Mouse (Mus musculus) frontal cortex, postnatal 25 days (tissue): ENCODE measurements around the gene Tnks2.
"Not testable (repeated sequence)": the region's sequence is repeated elsewhere in the genome, so short reads cannot be mapped to it uniquely, and the experiment has no call there.

Experiments used
- DNase-seq, 2 experiments: peaks; one replicate each; pipeline ENCODE4 v3.0.0; 2022; ENCODE audit warnings: low spot score in 2 of 2

Gene Tnks2

DNA sequence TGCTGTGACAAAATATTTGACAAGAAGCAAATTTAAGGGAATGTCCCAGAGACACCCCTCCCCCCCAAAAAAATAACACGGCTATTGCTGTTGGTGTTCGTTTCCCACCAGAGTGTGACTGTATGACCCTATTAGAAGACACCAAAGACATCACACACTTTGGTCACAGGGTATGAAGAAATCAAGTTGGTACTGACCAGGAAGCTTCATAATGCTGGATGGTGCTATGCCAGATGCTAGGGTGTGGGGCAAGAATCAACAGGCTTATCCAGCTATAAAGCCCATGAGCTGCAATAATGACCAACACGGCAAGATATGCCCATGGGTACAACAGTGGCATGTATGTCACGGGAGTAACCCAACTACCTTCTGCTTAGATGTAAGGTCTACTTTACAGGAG lies 11.3 kb upstream of the Tnks2 start:
- no peak for DNase-seq

GRCm38 (mm10) chr19:36827650-36828049 lies 6.4 kb upstream of the Tnks2 start:
- no peak for DNase-seq

GRCm38 (mm10) chr19:36828322-36828721 lies 5.7 kb upstream of the Tnks2 start:
- no peak for DNase-seq

DNA sequence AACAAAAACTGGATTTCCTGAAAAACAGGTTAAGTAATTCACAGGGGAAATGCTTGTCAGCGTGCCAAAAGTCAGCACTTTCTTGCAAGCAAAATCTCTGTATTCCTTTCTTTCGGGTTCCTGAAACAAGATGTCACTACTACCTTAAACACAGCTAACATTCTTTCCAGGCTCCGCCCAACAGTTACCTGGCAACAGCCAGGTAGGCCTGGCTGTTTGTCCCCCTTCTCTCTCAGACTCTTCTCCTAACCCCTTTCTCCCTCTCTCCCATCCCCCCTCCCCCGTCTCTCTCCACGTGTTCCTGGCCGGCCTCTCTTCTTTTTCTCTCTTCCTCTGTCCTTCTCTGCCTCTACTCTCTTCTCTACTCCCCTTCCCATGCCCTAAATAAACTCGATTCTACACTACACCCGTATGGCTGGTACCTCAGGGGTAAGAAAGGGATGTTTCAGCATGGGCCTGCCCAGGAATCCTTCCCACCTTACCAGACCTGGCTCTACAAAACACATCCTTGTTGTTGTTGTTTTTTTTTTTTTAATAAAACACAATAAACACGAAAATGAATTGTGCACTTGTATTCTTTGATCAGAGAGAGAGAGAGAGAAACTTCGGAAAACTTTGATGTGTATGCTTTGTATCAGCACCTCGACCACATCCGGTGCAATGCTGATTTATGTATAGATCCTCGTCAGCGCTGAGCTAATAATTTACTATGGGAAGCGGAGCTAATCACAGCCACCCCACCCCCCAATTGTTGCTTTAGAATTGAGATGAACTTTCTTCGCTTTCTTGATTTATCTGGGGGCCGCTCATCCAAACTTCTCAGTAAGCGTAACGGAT lies 863 bp upstream of the Tnks2 start:
- no peak for DNase-seq

- peak in 1 of 2 experiments; percentile 17 for DNase-seq
These were observed 750 bp downstream of the Tnks2 start for GRCm38 (mm10) chr19:36834532-36835431.

- no peak for DNase-seq
These were observed 2.0 kb downstream of the Tnks2 start for GRCm38 (mm10) chr19:36836035-36836434.

- no peak for DNase-seq
These were observed 6.3 kb downstream of the Tnks2 start for GRCm38 (mm10) chr19:36840301-36840700.

- DNase-seq = no peak
These were observed 9.8 kb downstream of the Tnks2 start for GRCm38 (mm10) chr19:36843866-36844265.

GRCm38 (mm10) chr19:36845924-36846323 lies 11.9 kb downstream of the Tnks2 start:
- DNase-seq = no peak

DNA sequence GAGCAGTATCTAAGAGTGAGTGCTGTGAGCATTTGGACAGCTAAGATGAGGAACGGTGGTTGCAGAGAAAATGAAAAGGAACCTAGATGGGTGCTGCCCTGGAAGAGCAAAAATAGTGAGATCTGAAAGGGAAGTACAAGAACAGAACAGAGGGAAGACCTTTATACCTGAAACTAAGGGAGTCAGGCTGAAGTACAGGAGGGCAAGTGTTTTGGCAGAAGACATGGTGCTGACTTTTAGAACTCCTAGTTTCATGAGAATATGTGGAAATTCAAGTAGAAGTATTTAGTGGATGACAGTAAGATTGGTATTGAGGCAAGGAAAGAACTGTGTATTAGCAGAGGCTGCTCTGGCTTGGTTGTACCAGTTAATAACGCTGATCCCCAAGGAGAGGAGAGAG lies 19.8 kb downstream of the Tnks2 start:
- DNase-seq = no peak

GRCm38 (mm10) chr19:36857851-36858250 lies 23.8 kb downstream of the Tnks2 start:
- DNase-seq = no peak

DNA sequence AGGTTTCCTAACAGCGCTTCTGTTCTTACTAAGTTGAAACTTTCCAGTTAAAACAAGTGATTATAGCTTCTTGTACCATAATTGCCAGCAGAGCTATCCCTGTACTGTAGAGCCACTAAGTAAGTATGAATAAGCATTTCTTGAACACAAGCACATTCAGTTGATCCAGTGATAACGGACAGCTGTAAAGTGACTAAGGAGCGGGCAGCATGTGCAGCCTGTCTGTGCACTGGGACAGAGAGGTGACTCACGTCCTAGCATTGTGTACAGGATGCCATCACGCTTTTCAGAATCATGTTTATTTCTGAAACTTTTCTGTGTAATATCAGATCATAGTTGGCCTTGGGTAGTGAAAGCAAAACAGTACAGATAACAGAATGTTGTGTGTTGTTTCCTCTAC lies 26.4 kb downstream of the Tnks2 start:
- DNase-seq = no peak

DNA sequence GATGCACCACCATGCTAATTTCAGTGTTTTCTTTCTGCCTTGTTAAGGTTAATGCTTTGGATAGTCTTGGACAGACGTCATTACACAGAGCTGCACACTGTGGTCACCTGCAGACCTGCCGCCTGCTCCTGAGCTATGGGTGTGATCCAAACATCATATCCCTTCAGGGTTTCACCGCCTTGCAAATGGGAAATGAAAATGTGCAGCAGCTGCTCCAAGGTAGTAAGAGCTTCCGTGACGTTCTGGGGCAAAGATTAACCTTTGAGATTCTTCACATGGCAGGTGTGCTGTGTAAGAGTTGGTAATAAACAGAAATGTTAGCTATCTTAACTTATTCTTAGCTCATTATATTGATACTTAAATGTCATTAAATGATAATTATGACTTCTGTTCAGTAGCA lies 31.9 kb downstream of the Tnks2 start:
- DNase-seq = no peak

DNA sequence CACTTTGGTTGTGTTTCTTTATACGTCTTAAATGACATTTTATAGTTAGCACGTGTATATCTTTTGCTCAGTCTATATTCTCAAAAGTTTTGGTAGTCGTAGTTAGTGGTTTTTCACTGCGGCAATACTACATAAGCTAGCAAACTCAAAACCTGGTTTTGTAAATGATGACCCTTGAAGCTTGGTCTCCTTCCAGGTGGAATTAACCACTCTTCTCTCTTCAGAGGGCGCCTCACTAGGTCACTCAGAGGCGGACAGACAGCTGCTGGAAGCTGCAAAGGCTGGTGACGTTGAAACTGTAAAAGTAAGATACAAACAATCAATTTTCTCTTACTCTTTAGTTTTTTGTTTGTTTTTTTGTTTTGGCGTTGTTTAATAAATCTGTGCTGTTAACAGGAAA lies 33.4 kb downstream of the Tnks2 start:
- DNase-seq = no peak

DNA sequence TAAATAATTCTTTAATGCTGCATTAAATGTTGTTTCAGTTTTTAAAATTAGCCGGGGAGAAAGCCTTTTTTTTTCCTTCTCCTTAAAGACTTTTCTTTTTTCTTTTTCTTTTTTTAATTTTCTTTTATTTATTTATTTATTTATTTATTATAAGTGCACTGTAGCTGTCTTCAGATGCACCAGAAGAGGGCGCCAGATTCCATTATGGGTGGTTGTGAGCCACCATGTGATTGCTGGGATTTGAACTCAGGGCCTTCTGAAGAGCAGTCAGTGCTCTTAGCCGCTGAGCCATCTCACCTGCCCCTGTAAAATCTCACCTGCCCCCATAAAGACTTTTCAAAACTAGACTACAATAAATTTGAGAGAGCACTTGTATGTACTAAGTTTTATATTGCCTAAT lies 34.6 kb downstream of the Tnks2 start:
- not testable (repeated sequence) for DNase-seq

- DNase-seq = no peak
These were observed 40.6 kb downstream of the Tnks2 start for GRCm38 (mm10) chr19:36874651-36875050.

GRCm38 (mm10) chr19:36877329-36877728 lies 43.3 kb downstream of the Tnks2 start:
- no peak for DNase-seq

GRCm38 (mm10) chr19:36878743-36879495 lies 44.9 kb downstream of the Tnks2 start:
- no peak for DNase-seq

GRCm38 (mm10) chr19:36883119-36883518 lies 49.1 kb downstream of the Tnks2 start:
- DNase-seq = no peak

GRCm38 (mm10) chr19:36886316-36886715 lies 52.3 kb downstream of the Tnks2 start:
- DNase-seq = no peak

- no peak for DNase-seq
These were observed 53.7 kb downstream of the Tnks2 start for GRCm38 (mm10) chr19:36887706-36888105.

GRCm38 (mm10) chr19:36891746-36892145 lies 57.7 kb downstream of the Tnks2 start:
- no peak for DNase-seq
